Mouse (Mus musculus): Measurements from ENCODE around the gene Depdc5. TPM values are rescaled to one million over a fixed set of nuclear protein-coding genes. Genes with fewer than 3 reads are reported as not detected.
"Not testable (repeated sequence)": the region's sequence is repeated elsewhere in the genome, so short reads cannot be mapped to it uniquely, and the experiment has no call there.

Depdc5 gene
- total RNA-seq (2014; rRNA removed) (25.3 and 30.3 TPM in 2 replicates), polyA plus RNA-seq (2015; fragmentation: Nextera tagmentation; extraction: Ambion mirVana) (11.7 and 13.4 TPM in 2 replicates)

DNA sequence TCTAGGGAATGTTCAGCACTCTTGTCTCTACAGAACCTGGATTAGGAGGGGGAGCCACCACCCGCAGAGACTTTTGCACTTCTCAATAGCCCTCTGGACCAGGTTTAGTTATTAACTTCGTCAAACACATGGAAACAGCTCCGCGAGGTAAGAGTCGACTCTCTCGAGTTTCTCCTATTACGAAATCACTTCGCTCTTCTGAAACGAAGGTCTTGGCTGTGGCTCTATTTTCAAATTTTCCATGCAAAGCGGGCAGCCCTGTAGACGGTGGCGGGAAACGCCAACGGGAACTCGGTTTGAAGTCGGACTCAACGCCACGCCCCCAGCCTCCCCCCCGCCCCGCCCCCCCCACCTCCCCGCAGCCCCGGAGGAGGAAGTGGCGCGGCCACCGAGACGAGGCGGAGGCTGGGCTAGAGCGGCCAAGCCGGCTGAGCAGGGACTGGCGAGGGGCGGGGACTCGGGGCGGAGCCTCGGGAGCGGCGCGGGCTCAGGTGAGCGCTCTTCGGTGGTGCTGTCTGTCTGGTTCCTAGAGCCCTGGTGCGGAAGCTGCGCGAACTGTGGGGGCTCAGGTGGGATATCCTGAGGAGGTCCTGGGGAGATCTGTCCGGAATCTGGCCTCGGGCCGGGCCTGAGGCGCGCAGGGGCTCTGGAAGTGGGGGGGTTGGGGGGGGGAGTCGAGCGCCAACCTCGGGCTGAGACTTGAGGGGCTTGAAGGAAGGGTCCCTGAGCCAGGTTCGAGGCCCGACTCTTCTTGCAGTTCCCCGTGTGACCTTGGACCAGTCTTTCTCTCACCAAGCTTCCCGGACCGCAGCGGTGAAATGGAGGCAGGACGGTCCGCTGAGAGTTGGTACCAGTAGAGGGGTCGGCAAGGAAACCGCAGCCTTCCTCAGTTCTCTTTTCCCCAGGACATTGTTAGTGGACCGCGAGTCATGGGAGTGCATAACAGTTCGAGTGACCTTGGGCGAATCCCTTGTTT, at the start of gene Depdc5:
Depdc5 (plus strand) TSS at position 449 of the 976 bp plus-strand sequence.
- peak; percentile 93 for DNase-seq
- H3K27me3 ChIP-seq (ENCODE audit: insufficient read depth, low read length): no peaks in the 10 kb centered on the region

DNA sequence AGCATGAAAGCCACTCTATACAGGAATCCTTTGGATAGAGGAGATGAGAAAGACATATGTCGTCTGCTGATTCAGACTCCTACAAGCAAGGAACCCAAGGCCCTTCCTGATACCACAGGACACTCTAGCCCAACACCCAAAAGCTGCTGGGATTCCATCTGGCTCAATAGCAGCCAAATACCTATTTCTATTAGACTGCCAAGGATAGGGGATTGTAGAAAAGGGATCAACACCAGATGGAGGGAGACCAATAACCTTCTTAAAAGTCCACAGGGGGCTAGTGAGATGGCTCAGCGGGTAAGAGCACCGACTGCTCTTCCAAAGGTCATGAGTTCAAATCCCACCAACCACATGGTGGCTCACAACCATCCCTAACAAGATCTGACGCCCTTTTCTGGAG, 48.1 kb upstream of the Depdc5 start:
- no peak overlapping the region for H3K4me3 ChIP-seq (ENCODE audit: low read depth, low read length)
- H3K4me1 ChIP-seq (ENCODE audit: insufficient read depth): no peaks in the 10 kb centered on the region
- H3K9ac ChIP-seq: no peak overlapping the region
- H3K27ac ChIP-seq (ENCODE audit: low read depth, low read length): no peak overlapping the region
- H3K9me3 ChIP-seq (ENCODE audit: low read length): no peaks in the 10 kb centered on the region
- peaks cover 44% of the 10 kb centered on the region for H3K36me3 ChIP-seq (ENCODE audit: insufficient read depth)
- H3K27me3 ChIP-seq (ENCODE audit: insufficient read depth, low read length): no peaks in the 10 kb centered on the region
- ATAC-seq (no peak), DNase-seq (no peak)
- no peak overlapping the region for H3K4me2 ChIP-seq (ENCODE audit: low read depth)
- 97% methylated on average over 4 of the region's 4 CpGs for WGBS
- no peak for TF ChIP-seq CTCF (IDR thresholded peaks at IDR 0.05; ENCODE audit: low read depth)

More for the DNA sequence above, at the start of gene Depdc5:
- Histone ChIP-seq H3K4me2 (ENCODE audit: low read depth) (peak within 1 kb of the TSS; percentile 80), H3K4me3 (ENCODE audit: low read depth, low read length) (peak within 1 kb of the TSS; percentile 75), H3K4me1 (ENCODE audit: insufficient read depth) (peaks cover 8% of the 10 kb centered on the region), H3K9ac (peak within 1 kb of the TSS; percentile 65), H3K9me3 (ENCODE audit: low read length) (no peaks in the 10 kb centered on the region), H3K36me3 (ENCODE audit: insufficient read depth) (0 out of 2 replicates have a peak, but pooled peaks cover 11% of the 10 kb centered on the region), H3K27ac (ENCODE audit: low read depth, low read length) (peak within 1 kb of the TSS; percentile 57)
- ATAC-seq: peak; percentile 100
- no peak; the same call in 1 of the 2 replicates for TF ChIP-seq CTCF (IDR thresholded peaks at IDR 0.05; ENCODE audit: low read depth)
- under 1% methylated on average over 62 of the region's 64 CpGs for WGBS

DNA sequence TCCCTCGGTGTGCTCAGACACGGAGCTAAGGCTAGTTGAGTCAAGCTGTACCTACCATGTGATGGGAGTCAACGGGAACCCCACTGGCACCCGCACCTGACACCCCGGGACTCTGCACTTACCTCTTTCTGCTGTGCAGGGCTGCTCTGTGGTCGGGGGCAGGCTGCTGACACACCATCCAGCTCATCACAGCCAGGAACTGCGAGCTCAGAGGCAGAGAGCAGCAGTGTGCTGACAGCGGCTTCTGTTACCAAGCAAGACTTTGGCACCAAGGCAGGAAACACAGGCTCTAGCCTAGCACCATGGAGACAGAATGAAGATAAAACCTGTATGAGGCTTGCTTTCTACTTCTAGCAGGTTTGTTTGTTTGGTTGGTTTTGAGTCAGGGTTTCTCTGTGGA, 43.0 kb upstream of the Depdc5 start:
- H3K9ac ChIP-seq: no peak overlapping the region
- no peak for ATAC-seq
- H3K27me3 ChIP-seq (ENCODE audit: insufficient read depth, low read length): no peaks in the 10 kb centered on the region
- no peak overlapping the region for H3K4me2 ChIP-seq (ENCODE audit: low read depth)
- no peak for TF ChIP-seq CTCF (IDR thresholded peaks at IDR 0.05; ENCODE audit: low read depth)
- 91% methylated on average over 8 of the region's 8 CpGs for WGBS
- H3K9me3 ChIP-seq (ENCODE audit: low read length): no peaks in the 10 kb centered on the region
- H3K27ac ChIP-seq (ENCODE audit: low read depth, low read length): no peak overlapping the region
- H3K4me3 ChIP-seq (ENCODE audit: low read depth, low read length): no peak overlapping the region
- H3K4me1 ChIP-seq (ENCODE audit: insufficient read depth): no peaks in the 10 kb centered on the region
- peaks cover 48% of the 10 kb centered on the region for H3K36me3 ChIP-seq (ENCODE audit: insufficient read depth)
- no peak for DNase-seq

- Histone ChIP-seq H3K4me3 (ENCODE audit: low read depth, low read length) (no peak within 1 kb of the TSS), H3K4me1 (ENCODE audit: insufficient read depth) (no peaks in the 10 kb centered on the region), H3K9ac (no peak within 1 kb of the TSS), H3K27ac (ENCODE audit: low read depth, low read length) (no peak within 1 kb of the TSS), H3K36me3 (ENCODE audit: insufficient read depth) (peaks cover 55% of the 10 kb centered on the region), H3K27me3 (ENCODE audit: insufficient read depth, low read length) (no peaks in the 10 kb centered on the region), H3K9me3 (ENCODE audit: low read length) (no peaks in the 10 kb centered on the region), H3K4me2 (ENCODE audit: low read depth) (no peak within 1 kb of the TSS)
- no peak for TF ChIP-seq CTCF (IDR thresholded peaks at IDR 0.05; ENCODE audit: low read depth)
- no peak for DNase-seq
- ATAC-seq: no peak
- 91% methylated on average over 7 of the region's 7 CpGs for WGBS
Measured at GRCm38 (mm10) chr5:32827009-32827408, 36.5 kb upstream of the Depdc5 start, which contains the start of gene Gm20671. Gene Gm20671 (minus strand): TSS chr5:32827109.

DNA sequence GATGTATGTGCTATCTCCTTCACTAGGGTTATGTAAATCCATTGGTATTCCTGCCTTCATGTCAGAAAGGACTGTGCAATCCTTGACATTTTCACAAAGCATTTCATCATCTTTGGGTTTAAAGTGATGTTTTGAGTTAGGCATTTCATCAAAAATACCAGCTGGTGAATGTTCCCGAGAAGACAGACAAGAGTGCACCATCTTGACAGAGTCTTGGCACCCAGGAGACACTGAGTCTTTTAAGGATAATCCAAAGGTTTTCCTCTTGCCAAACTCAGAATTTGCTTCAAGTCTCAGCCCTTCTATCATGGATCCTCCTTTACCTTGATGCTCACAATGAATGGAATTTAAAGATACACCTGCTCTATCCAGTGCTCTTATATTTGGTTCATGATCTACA, 34.7 kb upstream of the Depdc5 start:
- 66% methylated on average over 1 of the region's 1 CpGs for WGBS
- not testable (repeated sequence) for H3K4me2 ChIP-seq (ENCODE audit: low read depth); H3K4me1 ChIP-seq (ENCODE audit: insufficient read depth); H3K9ac ChIP-seq; H3K4me3 ChIP-seq (ENCODE audit: low read depth, low read length); DNase-seq; H3K27ac ChIP-seq (ENCODE audit: low read depth, low read length); H3K9me3 ChIP-seq (ENCODE audit: low read length); H3K27me3 ChIP-seq (ENCODE audit: insufficient read depth, low read length); ATAC-seq
- peaks cover 55% of the 10 kb centered on the region for H3K36me3 ChIP-seq (ENCODE audit: insufficient read depth)

DNA sequence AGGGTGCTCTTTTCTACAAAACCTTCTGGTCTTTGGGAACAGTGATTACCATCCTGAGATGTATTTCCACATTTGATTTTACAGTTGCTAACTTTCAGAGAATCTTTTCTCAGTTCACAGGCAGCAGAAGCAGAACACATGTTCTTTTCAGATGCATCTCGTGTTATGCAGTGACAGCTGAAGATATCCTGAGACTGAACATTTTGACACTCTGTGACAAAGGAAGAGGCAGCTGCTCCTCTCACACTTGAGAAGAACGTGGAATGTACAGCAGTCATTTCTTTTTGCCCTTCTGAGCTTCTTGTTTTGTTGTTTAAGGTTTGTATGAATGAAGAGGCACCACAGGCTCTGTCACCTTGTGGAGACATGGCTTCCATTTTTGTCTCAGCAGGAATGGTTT, 33.4 kb upstream of the Depdc5 start:
- TF ChIP-seq CTCF (IDR thresholded peaks at IDR 0.05; ENCODE audit: low read depth): no peak
- Histone ChIP-seq H3K4me3 (ENCODE audit: low read depth, low read length) (no peak overlapping the region), H3K4me2 (ENCODE audit: low read depth) (no peak overlapping the region), H3K36me3 (ENCODE audit: insufficient read depth) (peaks cover 59% of the 10 kb centered on the region), H3K27ac (ENCODE audit: low read depth, low read length) (no peak overlapping the region), H3K4me1 (ENCODE audit: insufficient read depth) (no peaks in the 10 kb centered on the region), H3K27me3 (ENCODE audit: insufficient read depth, low read length) (no peaks in the 10 kb centered on the region), H3K9ac (no peak overlapping the region), H3K9me3 (ENCODE audit: low read length) (no peaks in the 10 kb centered on the region)
- DNase-seq (no peak), ATAC-seq (no peak)
- 89% methylated on average over 2 of the region's 2 CpGs for WGBS

GRCm38 (mm10) chr5:32834497-32834896, 29.0 kb upstream of the Depdc5 start:
- no peak overlapping the region for H3K4me3 ChIP-seq (ENCODE audit: low read depth, low read length)
- TF ChIP-seq CTCF (IDR thresholded peaks at IDR 0.05; ENCODE audit: low read depth): no peak
- DNase-seq (no peak), ATAC-seq (no peak)
- peaks cover 53% of the 10 kb centered on the region for H3K36me3 ChIP-seq (ENCODE audit: insufficient read depth)
- H3K27ac ChIP-seq (ENCODE audit: low read depth, low read length): no peak overlapping the region
- H3K4me1 ChIP-seq (ENCODE audit: insufficient read depth): no peaks in the 10 kb centered on the region
- 100% methylated on average over 1 of the region's 1 CpGs for WGBS
- H3K27me3 ChIP-seq (ENCODE audit: insufficient read depth, low read length): no peaks in the 10 kb centered on the region
- H3K9ac ChIP-seq: no peak overlapping the region
- no peak overlapping the region for H3K4me2 ChIP-seq (ENCODE audit: low read depth)
- H3K9me3 ChIP-seq (ENCODE audit: low read length): no peaks in the 10 kb centered on the region

All from forebrain, postnatal 0 days (tissue).